Mouse (Mus musculus): ENCODE data around the gene Plac8. TPM values are rescaled to one million over a fixed set of nuclear protein-coding genes. Genes with fewer than 3 reads are reported as not detected.

Plac8 gene
- total RNA-seq (2021) (1 to 10 TPM; 1.5 to 3.1 TPM), polyA plus RNA-seq (2012; rRNA removed) (3.7 and 8.0 TPM in 2 replicates)
- long read RNA-seq = 0 reads

- 18% methylated on average over 7 of the region's 7 CpGs for WGBS
- no peak for DNase-seq
- TF ChIP-seq EP300 (IDR thresholded peaks at IDR 0.05; ENCODE audit: insufficient read depth, low read depth, low read length) = no peak
- TF ChIP-seq POLR2A (IDR thresholded peaks at IDR 0.05; ENCODE audit: insufficient read depth, low read depth, low read length) = no peak
- Histone ChIP-seq H3K4me1 (ENCODE audit: control insufficient read depth, insufficient read depth, low read length) (no peaks in the 10 kb centered on the region), H3K27ac (no peak within 1 kb of the TSS), H3K9ac (ENCODE audit: low read depth, low read length) (no peak within 1 kb of the TSS), H3K79me2 (replicated peaks; ENCODE audit: control insufficient read depth, insufficient read depth, low read length) (no peaks in the 10 kb centered on the region), H3K27me3 (ENCODE audit: control insufficient read depth, insufficient read depth, low read length) (no peaks in the 10 kb centered on the region), H3K4me3 (no peak within 1 kb of the TSS), H3K36me3 (ENCODE audit: control insufficient read depth, insufficient read depth, low read length) (no peaks in the 10 kb centered on the region)
- intact Hi-C loops (cut with DNase I) = no loop called here
Measured at GRCm38 (mm10) chr5:100572069-100572468, at the start of gene Plac8. TSS of gene Plac8 (minus strand) at chr5:100572245.

DNA sequence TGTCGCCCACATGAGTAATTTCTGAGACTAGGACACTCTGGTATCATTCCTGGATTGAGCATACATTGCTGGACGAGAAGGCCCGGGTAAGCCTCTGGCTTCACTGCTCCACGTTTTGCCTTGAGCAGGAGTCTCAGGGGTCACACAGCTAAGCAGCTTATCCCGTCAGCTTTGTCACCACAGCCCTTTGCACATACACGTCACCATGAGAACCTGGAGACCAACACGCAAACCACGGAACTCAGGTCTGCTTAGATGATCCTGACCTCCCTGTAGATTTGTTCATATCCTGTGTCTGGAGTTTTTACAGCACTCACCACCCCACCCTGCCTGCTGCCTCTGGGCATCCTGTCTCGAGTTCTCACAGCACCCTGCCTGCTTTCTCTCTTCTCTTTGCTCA is 48.9 kb upstream of the Plac8 start:
- no peak overlapping the region for H3K4me3 ChIP-seq
- H3K9ac ChIP-seq (ENCODE audit: low read depth, low read length) = no peak overlapping the region
- no peaks in the 10 kb centered on the region for H3K4me1 ChIP-seq (ENCODE audit: control insufficient read depth, insufficient read depth, low read length)
- no peaks in the 10 kb centered on the region for H3K27me3 ChIP-seq (ENCODE audit: control insufficient read depth, insufficient read depth, low read length)
- TF ChIP-seq CTCF (IDR thresholded peaks at IDR 0.05) = no peak
- no peak for TF ChIP-seq POLR2A (IDR thresholded peaks at IDR 0.05; ENCODE audit: insufficient read depth, low read depth, low read length)
- no peak for TF ChIP-seq EP300 (IDR thresholded peaks at IDR 0.05; ENCODE audit: insufficient read depth, low read depth, low read length)
- H3K36me3 ChIP-seq (ENCODE audit: control insufficient read depth, insufficient read depth, low read length) = no peaks in the 10 kb centered on the region
- H3K79me2 ChIP-seq (replicated peaks; ENCODE audit: control insufficient read depth, insufficient read depth, low read length) = no peaks in the 10 kb centered on the region
- no peak overlapping the region for H3K27ac ChIP-seq
- WGBS = 53% methylated on average over 9 of the region's 9 CpGs
- no peak for DNase-seq
- intact Hi-C loops (cut with DNase I) = no loop called here

GRCm38 (mm10) chr5:100619586-100620275 is 47.7 kb upstream of the Plac8 start:
- Histone ChIP-seq H3K4me1 (ENCODE audit: control insufficient read depth, insufficient read depth, low read length) (no peaks in the 10 kb centered on the region), H3K4me3 (no peak overlapping the region), H3K27ac (no peak overlapping the region), H3K36me3 (ENCODE audit: control insufficient read depth, insufficient read depth, low read length) (no peaks in the 10 kb centered on the region), H3K79me2 (replicated peaks; ENCODE audit: control insufficient read depth, insufficient read depth, low read length) (no peaks in the 10 kb centered on the region), H3K27me3 (ENCODE audit: control insufficient read depth, insufficient read depth, low read length) (no peaks in the 10 kb centered on the region), H3K9ac (ENCODE audit: low read depth, low read length) (no peak overlapping the region)
- intact Hi-C loops (cut with DNase I) = no loop called here
- no peak for DNase-seq
- WGBS = 87% methylated on average over 15 of the region's 15 CpGs
- TF ChIP-seq EP300 (IDR thresholded peaks at IDR 0.05; ENCODE audit: insufficient read depth, low read depth, low read length) (no peak), CTCF (IDR thresholded peaks at IDR 0.05) (no peak), POLR2A (IDR thresholded peaks at IDR 0.05; ENCODE audit: insufficient read depth, low read depth, low read length) (no peak)

DNA sequence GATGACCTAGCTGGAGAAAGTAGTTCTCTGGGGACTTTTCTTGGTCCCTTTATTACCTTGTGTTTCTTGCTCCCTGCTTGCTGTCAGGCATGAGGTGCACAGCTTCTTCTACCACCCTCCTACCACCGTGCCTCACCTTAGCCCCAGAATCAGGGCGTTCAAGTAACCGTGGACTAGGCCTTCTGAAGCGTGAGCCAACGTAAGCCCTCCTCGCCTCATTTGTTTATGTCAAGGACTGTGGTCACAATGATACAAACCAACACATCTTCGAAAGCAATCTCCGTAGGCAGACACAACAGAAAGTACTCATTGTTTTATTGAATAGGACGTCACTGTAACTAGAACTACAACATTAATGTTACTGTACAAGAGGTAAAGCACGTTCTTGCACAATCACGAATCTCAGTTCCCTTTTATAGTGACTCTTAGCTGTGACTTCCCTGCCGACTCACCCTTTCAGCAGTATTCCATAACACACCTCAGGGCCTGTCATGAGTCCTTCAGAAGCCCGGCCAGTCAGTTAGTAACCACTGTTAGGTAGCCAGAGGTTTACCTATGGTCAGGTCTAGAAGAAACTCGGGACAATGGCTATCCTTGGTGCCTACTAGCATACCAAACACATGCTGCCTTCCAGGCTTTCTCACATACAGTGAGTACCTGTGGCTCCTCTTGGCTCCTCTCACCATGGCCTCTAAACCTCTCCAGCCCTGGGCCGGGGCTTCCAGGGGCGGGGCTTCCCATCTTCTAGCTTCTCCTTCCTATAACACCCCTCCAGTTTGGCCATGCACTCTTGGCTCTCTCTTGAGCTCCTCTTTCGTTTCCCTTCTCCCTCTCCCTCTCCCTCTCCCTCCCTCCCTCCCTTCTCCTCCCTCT is 42.1 kb upstream of the Plac8 start:
- H3K27me3 ChIP-seq (ENCODE audit: control insufficient read depth, insufficient read depth, low read length) = no peaks in the 10 kb centered on the region
- no peak overlapping the region for H3K27ac ChIP-seq
- intact Hi-C loops (cut with DNase I) = no loop called here
- H3K4me1 ChIP-seq (ENCODE audit: control insufficient read depth, insufficient read depth, low read length) = no peaks in the 10 kb centered on the region
- TF ChIP-seq POLR2A (IDR thresholded peaks at IDR 0.05; ENCODE audit: insufficient read depth, low read depth, low read length) (no peak), CTCF (IDR thresholded peaks at IDR 0.05) (no peak), EP300 (IDR thresholded peaks at IDR 0.05; ENCODE audit: insufficient read depth, low read depth, low read length) (no peak)
- DNase-seq = no peak
- 77% methylated on average over 17 of the region's 17 CpGs for WGBS
- H3K4me3 ChIP-seq = no peak overlapping the region
- H3K36me3 ChIP-seq (ENCODE audit: control insufficient read depth, insufficient read depth, low read length) = no peaks in the 10 kb centered on the region
- no peaks in the 10 kb centered on the region for H3K79me2 ChIP-seq (replicated peaks; ENCODE audit: control insufficient read depth, insufficient read depth, low read length)
- no peak overlapping the region for H3K9ac ChIP-seq (ENCODE audit: low read depth, low read length)

GRCm38 (mm10) chr5:100607868-100608267 is 35.8 kb upstream of the Plac8 start:
- TF ChIP-seq EP300 (IDR thresholded peaks at IDR 0.05; ENCODE audit: insufficient read depth, low read depth, low read length) (no peak), POLR2A (IDR thresholded peaks at IDR 0.05; ENCODE audit: insufficient read depth, low read depth, low read length) (no peak), CTCF (IDR thresholded peaks at IDR 0.05) (no peak)
- Histone ChIP-seq H3K9ac (ENCODE audit: low read depth, low read length) (no peak overlapping the region), H3K4me3 (no peak overlapping the region), H3K27me3 (ENCODE audit: control insufficient read depth, insufficient read depth, low read length) (no peaks in the 10 kb centered on the region), H3K79me2 (replicated peaks; ENCODE audit: control insufficient read depth, insufficient read depth, low read length) (no peaks in the 10 kb centered on the region), H3K27ac (no peak overlapping the region), H3K4me1 (ENCODE audit: control insufficient read depth, insufficient read depth, low read length) (peaks cover 2% of the 10 kb centered on the region; the same call in 1 of the 2 replicates), H3K36me3 (ENCODE audit: control insufficient read depth, insufficient read depth, low read length) (no peaks in the 10 kb centered on the region)
- WGBS = 48% methylated on average over 9 of the region's 9 CpGs
- intact Hi-C loops (cut with DNase I) = no loop called here
- no peak for DNase-seq

Measured in heart, adult 2 months (tissue).